Mouse (Mus musculus): ENCODE data around the gene Cpne8.
"Not testable (repeated sequence)": the region's sequence is repeated elsewhere in the genome, so short reads cannot be mapped to it uniquely, and the experiment has no call there.

The Cpne8 gene

GRCm38 (mm10) chr15:90616116-90616798 is 63.0 kb downstream of the Cpne8 start:
- DNase-seq (ENCODE audit: low spot score in 2 of 2), result no peak

GRCm38 (mm10) chr15:90610767-90611166 is 68.5 kb downstream of the Cpne8 start:
- not testable (repeated sequence) for DNase-seq (ENCODE audit: low spot score in 2 of 2)

GRCm38 (mm10) chr15:90609836-90610415 is 69.3 kb downstream of the Cpne8 start:
- no peak for DNase-seq (ENCODE audit: low spot score in 2 of 2)

GRCm38 (mm10) chr15:90608368-90608767 is 70.9 kb downstream of the Cpne8 start:
- no peak for DNase-seq (ENCODE audit: low spot score in 2 of 2)

GRCm38 (mm10) chr15:90607181-90607580 is 72.1 kb downstream of the Cpne8 start:
- no peak for DNase-seq (ENCODE audit: low spot score in 2 of 2)

- DNase-seq (ENCODE audit: low spot score in 2 of 2), result no peak
Observed at GRCm38 (mm10) chr15:90603676-90604075, 75.6 kb downstream of the Cpne8 start.

GRCm38 (mm10) chr15:90597715-90598497 is 81.3 kb downstream of the Cpne8 start:
- no peak for DNase-seq (ENCODE audit: low spot score in 2 of 2)

GRCm38 (mm10) chr15:90595592-90595991 is 83.6 kb downstream of the Cpne8 start:
- DNase-seq (ENCODE audit: low spot score in 2 of 2), result no peak

- no peak for DNase-seq (ENCODE audit: low spot score in 2 of 2)
Observed at GRCm38 (mm10) chr15:90589587-90589986, 89.6 kb downstream of the Cpne8 start.

GRCm38 (mm10) chr15:90577402-90577801 is 101.8 kb downstream of the Cpne8 start:
- no peak for DNase-seq (ENCODE audit: low spot score in 2 of 2)

GRCm38 (mm10) chr15:90569246-90569645 is 110.0 kb downstream of the Cpne8 start:
- no peak for DNase-seq (ENCODE audit: low spot score in 2 of 2)

- no peak for DNase-seq (ENCODE audit: low spot score in 2 of 2)
Observed at GRCm38 (mm10) chr15:90568050-90568449, 111.2 kb downstream of the Cpne8 start.

GRCm38 (mm10) chr15:90563996-90564395 is 115.2 kb downstream of the Cpne8 start:
- DNase-seq (ENCODE audit: low spot score in 2 of 2), result no peak

GRCm38 (mm10) chr15:90561613-90562012 is 117.6 kb downstream of the Cpne8 start:
- DNase-seq (ENCODE audit: low spot score in 2 of 2), result no peak

GRCm38 (mm10) chr15:90548589-90548988 is 130.6 kb downstream of the Cpne8 start:
- DNase-seq (ENCODE audit: low spot score in 2 of 2), result no peak

- DNase-seq (ENCODE audit: low spot score in 2 of 2), result no peak
Observed at GRCm38 (mm10) chr15:90543447-90543846, 135.8 kb downstream of the Cpne8 start.

- no peak for DNase-seq (ENCODE audit: low spot score in 2 of 2)
Observed at GRCm38 (mm10) chr15:90542126-90542525, 137.1 kb downstream of the Cpne8 start.

GRCm38 (mm10) chr15:90536311-90537202 is 142.7 kb downstream of the Cpne8 start:
- no peak for DNase-seq (ENCODE audit: low spot score in 2 of 2)

GRCm38 (mm10) chr15:90535730-90536129 is 143.5 kb downstream of the Cpne8 start:
- DNase-seq (ENCODE audit: low spot score in 2 of 2), result no peak

- no peak for DNase-seq (ENCODE audit: low spot score in 2 of 2)
Observed at GRCm38 (mm10) chr15:90512769-90513168, 166.5 kb downstream of the Cpne8 start.

GRCm38 (mm10) chr15:90497080-90497479 is 182.2 kb downstream of the Cpne8 start:
- no peak for DNase-seq (ENCODE audit: low spot score in 2 of 2)

- no peak for DNase-seq (ENCODE audit: low spot score in 2 of 2)
Observed at GRCm38 (mm10) chr15:90491558-90491957, 187.7 kb downstream of the Cpne8 start.
